Mouse (Mus musculus) embryonic stem cell, embryonic (primary cell): ENCODE data around the gene Hoxa10.

Experiments used
- CTCF ChIA-PET, 4 experiments: fragments of 300-600 bp in 2 of 4; fragments of 350-600 bp in 2 of 4; sonication (Branson Sonifier 250); formaldehyde crosslinking; loops; one replicate each; lab custom pipeline; 2022; ENCODE audit warnings: inconsistent platforms in 2 of 4; lab: Charles Lee
- POLR2A ChIA-PET, 4 experiments: fragments of 300-600 bp in 2 of 4; fragments of 350-600 bp in 2 of 4; sonication (Branson Sonifier 250); formaldehyde crosslinking; loops; one replicate each; lab custom pipeline; 2022; ENCODE audit warnings: antibody characterized with exemption in 4 of 4, inconsistent platforms in 1 of 4; lab: Charles Lee

Hoxa10 gene

GRCm38 (mm10) chr6:52242801-52243332 is 2.2 kb upstream of the Hoxa10 start:
- CTCF ChIA-PET, result interaction anchor here in 2 of 4 experiments (0.5 to 1.4 kb wide), 5 partner anchors 9 to 31 kb away, joined by 3 to 6 read pairs (median 4); no protein-coding TSS in a partner anchor
- POLR2A ChIA-PET, result interaction anchor here in 2 of 4 experiments (0.6 to 3.9 kb wide), 8 partner anchors 9 to 1128 kb away, joined by 3 to 11 read pairs (median 4); no protein-coding TSS in a partner anchor

- POLR2A ChIA-PET, result interaction anchor here in 3 of 4 experiments (0.6 to 3.9 kb wide), 10 partner anchors 8 to 730 kb away, joined by 3 to 11 read pairs (median 3); partner anchors contain the start of gene Hoxa1 (in 1 of the 3)
- CTCF ChIA-PET, result interaction anchor here (0.5 to 1.8 kb wide), 40 partner anchors 10 to 1554 kb away, joined by 3 to 14 read pairs (median 4); partner anchors contain the start of genes Hoxa13 (in 2 of the 4), Hoxa7 (in 2 of the 4), 5730596B20Rik (in 1 of the 4) and Evx1 (in 1 of the 4)
Measured at GRCm38 (mm10) chr6:52241001-52241621, 457 bp upstream of the Hoxa10 start.

DNA sequence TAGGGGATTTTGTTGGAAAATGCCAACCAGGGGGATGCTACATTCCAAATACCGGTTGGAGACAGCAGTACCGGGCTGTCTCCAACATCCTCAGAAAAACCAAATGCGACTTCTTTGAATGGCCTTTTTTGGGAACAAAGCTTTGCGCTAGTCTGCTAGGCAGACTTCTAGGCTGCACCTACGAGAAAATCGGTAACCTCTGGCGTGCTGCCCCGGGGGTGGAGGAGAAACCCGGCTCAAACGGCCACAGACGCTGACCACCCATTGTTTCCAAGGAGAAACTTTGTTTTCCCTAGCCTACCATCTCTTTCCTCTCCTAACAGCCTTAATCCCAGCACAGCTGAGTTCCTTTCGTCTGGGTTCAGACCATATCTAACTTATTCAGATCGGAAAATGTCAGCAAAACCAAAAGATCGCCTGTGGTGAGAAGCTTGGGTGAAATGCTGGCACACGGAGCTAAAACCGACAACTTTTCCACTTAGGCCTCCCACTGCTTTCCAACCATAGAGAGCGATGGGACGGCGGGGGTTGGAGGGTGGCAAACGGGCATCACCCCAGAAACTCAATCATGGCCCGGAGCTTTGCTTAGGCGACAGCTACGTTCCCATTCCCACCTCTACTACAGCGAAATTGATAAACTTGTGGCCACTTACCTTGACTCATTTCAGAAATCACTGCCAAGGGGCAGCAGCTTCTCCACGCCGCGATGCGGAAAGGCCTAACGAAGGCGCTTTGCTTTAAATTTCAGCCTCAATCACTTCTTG is 847 bp downstream of the Hoxa10 start:
- CTCF ChIA-PET, result interaction anchor here (0.6 to 1.8 kb wide), 29 partner anchors 11 to 1555 kb away, joined by 3 to 14 read pairs (median 4); partner anchors contain the start of genes Hoxa13 (in 2 of the 4), Gm28308 (in 1 of the 4), Hoxa3 (in 1 of the 4) and Hoxa7 (in 1 of the 4)
- POLR2A ChIA-PET, result interaction anchor here in 3 of 4 experiments (0.5 to 1.8 kb wide), 10 partner anchors 9 to 1443 kb away, joined by 3 to 6 read pairs (median 3); partner anchors contain the start of genes Hoxa1 (in 1 of the 3) and Hoxa7 (in 1 of the 3)

DNA sequence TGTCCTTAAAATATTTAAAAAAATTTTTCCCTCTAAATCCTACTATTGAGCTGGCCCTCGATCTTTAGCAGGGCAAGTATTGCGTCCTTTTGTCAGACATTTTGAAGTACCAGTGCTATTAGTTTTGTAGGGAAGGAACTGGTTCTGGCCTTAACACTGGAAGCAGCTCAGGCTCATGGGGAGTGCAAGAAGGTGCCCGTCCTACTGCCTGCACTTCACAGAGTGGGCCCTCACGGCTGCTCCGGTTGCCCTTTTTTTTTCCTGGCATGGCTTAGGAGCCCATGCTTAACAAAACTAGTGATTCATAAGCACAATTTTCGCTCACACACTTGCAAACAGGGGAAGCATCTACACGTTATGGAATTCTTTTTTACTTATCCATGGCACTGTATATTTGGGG is 1.7 kb downstream of the Hoxa10 start:
- ChIA-PET POLR2A (interaction anchor here in 1 of 4 experiments (0.5 kb wide), 1 partner anchor 1442 kb away, joined by 3 read pairs; no protein-coding TSS in a partner anchor), CTCF (no interaction called here)

GRCm38 (mm10) chr6:52238155-52238545 is 2.5 kb downstream of the Hoxa10 start:
- POLR2A ChIA-PET, result no interaction called here
- CTCF ChIA-PET, result no interaction called here

- ChIA-PET CTCF (no interaction called here), POLR2A (interaction anchor here in 1 of 4 experiments (1.0 to 1.4 kb wide), 2 partner anchors 16 to 19 kb away, joined by 3 read pairs; partner anchors contain the start of gene Hoxa7)
Measured at GRCm38 (mm10) chr6:52237346-52238154, 3.1 kb downstream of the Hoxa10 start.

GRCm38 (mm10) chr6:52236806-52237205 is 3.8 kb downstream of the Hoxa10 start:
- ChIA-PET CTCF (no interaction called here), POLR2A (interaction anchor here in 1 of 4 experiments (1.0 to 1.4 kb wide), 3 partner anchors 10 to 18 kb away, joined by 3 to 4 read pairs (median 3); partner anchors contain the start of gene Hoxa7)

GRCm38 (mm10) chr6:52235866-52236265 is 4.8 kb downstream of the Hoxa10 start:
- CTCF ChIA-PET, result no interaction called here
- POLR2A ChIA-PET, result interaction anchor here in 1 of 4 experiments (0.8 kb wide), 1 partner anchor 14 kb away, joined by 3 read pairs; the partner anchor contains the start of gene Hoxa7

- ChIA-PET POLR2A (interaction anchor here in 1 of 4 experiments (0.8 to 2.6 kb wide), 2 partner anchors 13 to 18 kb away, joined by 3 to 8 read pairs; partner anchors contain the start of gene Hoxa7), CTCF (no interaction called here)
Measured at GRCm38 (mm10) chr6:52235267-52235666, 5.4 kb downstream of the Hoxa10 start.

GRCm38 (mm10) chr6:52234428-52235140 is 6.1 kb downstream of the Hoxa10 start:
- ChIA-PET POLR2A (interaction anchor here in 3 of 4 experiments (0.6 to 2.6 kb wide), 7 partner anchors 8 to 84 kb away, joined by 3 to 11 read pairs (median 4); no protein-coding TSS in a partner anchor), CTCF (interaction anchor here in 1 of 4 experiments (0.7 to 1.8 kb wide), 2 partner anchors 9 to 22 kb away, joined by 3 to 4 read pairs; no protein-coding TSS in a partner anchor)

- ChIA-PET POLR2A (interaction anchor here in 3 of 4 experiments (0.5 to 2.6 kb wide), 10 partner anchors 9 to 1497 kb away, joined by 3 to 11 read pairs (median 4); partner anchors contain the start of gene Hoxa11 (in 1 of the 3)), CTCF (interaction anchor here in 1 of 4 experiments (0.7 to 1.8 kb wide), 3 partner anchors 9 to 23 kb away, joined by 3 to 4 read pairs (median 4); partner anchors contain the start of gene Hoxa7)
Measured at GRCm38 (mm10) chr6:52233546-52234427, 6.9 kb downstream of the Hoxa10 start.

- CTCF ChIA-PET, result interaction anchor here in 1 of 4 experiments (0.9 to 1.8 kb wide), 2 partner anchors 10 to 12 kb away, joined by 4 read pairs; partner anchors contain the start of gene Hoxa7
- POLR2A ChIA-PET, result interaction anchor here in 3 of 4 experiments (0.5 to 2.6 kb wide), 8 partner anchors 10 to 1497 kb away, joined by 3 to 11 read pairs (median 4); partner anchors contain the start of gene Hoxa11 (in 1 of the 3)
Measured at GRCm38 (mm10) chr6:52232984-52233545, 7.6 kb downstream of the Hoxa10 start.

- POLR2A ChIA-PET, result interaction anchor here in 2 of 4 experiments (0.7 to 2.6 kb wide), 3 partner anchors 10 to 1496 kb away, joined by 3 to 11 read pairs (median 8); no protein-coding TSS in a partner anchor
Measured at GRCm38 (mm10) chr6:52232568-52232965, 8.1 kb downstream of the Hoxa10 start.

DNA sequence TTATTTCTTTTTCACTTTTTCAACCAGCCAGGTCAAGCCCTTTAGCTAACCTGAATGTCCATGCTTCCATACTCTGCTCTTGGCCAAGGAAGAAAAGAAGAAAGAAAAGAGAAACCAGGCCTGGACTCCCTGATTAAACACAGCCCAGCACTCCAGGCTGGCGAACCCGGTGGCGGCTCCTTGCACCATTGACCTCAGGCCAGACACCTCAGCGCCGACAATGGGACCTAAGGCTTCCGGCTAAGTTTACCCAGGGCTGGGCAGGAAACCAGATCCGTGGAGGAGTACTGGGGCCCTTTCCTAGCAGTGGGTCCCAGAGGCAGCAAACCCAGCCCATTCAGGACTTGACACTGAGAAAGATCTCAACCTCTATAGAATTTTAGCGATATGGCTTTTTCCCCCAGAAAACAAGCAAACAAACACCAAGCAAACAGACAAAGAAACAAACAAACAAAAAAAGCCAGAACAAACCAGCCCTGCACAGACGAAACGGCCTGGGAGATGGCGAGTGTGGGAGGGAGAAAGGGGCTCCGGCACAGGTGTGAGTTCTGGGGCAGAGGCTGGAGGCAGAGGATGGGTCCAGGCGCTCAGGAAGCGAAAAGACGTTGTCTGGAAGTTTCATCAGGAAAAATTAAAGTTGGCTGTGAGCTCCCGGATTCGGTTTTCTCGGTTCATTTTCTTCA is 8.6 kb downstream of the Hoxa10 start:
- POLR2A ChIA-PET, result interaction anchor here in 1 of 4 experiments (0.6 kb wide), 1 partner anchor 28 kb away, joined by 3 read pairs; no protein-coding TSS in a partner anchor
- CTCF ChIA-PET, result interaction anchor here in 1 of 4 experiments (0.7 kb wide), 1 partner anchor 1025 kb away, joined by 3 read pairs; no protein-coding TSS in a partner anchor

More at GRCm38 (mm10) chr6:52232568-52232965, 8.1 kb downstream of the Hoxa10 start:
- CTCF ChIA-PET, result interaction anchor here in 1 of 4 experiments (0.7 kb wide), 1 partner anchor 1025 kb away, joined by 3 read pairs; no protein-coding TSS in a partner anchor
